Mouse (Mus musculus): ENCODE measurements at regions not wholly inside any gene's neighbourhood (a gene's known extent, or its start where the extent isn't known, plus 50 kb on each side); places are given as distances from the start of the nearest gene placed in this dataset.

DNA sequence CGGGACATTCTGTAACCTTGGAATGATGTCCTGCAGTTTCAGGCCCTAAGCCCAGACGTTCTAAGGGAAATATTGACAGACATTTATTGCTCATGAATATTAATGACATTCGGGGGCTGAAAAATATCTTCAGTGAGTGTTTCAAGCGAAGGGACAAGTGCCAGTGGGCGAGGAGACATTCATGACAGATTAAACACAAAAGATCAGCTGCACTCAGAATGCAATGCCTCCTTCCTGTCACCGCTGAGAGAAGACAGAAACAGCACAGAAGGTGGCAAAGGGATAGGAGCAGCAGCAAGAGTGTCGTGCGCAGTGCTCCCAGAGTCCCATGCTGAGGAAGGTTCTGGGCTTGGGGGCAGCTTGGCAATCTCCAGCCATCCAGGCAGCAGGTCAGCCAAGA is 85.1 kb upstream of the Otos start:
- DNase-seq = no peak
- intact Hi-C loops (cut with DNase I) = no loop called here

DNA sequence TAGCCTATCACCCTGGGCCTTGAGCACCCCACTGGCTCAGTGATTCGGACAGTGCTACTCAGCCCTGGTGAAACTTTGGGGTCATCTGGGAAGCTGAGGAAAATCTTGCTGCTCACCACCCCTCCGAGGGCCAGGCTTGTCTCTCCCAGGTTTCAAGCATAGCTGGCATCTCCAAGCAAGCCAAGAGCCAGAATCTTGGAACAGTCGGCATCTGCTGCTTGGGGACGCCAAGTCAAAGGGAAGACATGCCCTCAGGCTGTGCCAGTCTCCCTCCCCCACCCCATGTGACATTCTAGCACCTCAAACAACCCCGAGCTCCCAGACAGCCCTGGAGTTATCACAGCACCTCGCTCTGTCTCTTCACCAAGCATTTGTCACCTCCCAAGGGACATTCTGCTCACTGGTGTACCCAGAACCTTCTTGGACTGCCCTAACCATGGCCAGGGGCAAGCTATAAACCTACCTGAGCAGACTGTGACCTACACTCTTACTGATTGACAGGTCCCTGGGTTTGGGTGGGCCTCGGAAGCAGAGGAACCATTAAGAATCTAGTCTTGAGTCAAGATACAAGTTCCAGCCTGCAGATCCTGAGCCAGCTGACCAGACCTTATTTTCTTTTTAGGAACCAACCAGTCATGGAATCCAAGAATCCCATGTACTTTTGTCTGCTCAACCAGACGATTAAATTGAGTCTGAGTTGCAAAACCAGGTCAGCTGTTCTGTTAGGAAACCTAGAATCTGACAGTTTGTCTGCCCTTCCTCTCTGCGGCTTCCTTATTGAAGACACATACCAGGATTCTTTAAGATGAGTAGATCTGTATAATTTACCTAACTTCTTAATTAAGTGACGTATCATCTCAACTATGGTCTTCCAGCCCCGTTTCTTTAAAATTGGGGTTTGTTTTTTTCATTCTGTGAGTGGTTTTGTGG is 83.0 kb upstream of the Otos start:
- no peak for DNase-seq
- intact Hi-C loops (cut with DNase I) = no loop called here

DNA sequence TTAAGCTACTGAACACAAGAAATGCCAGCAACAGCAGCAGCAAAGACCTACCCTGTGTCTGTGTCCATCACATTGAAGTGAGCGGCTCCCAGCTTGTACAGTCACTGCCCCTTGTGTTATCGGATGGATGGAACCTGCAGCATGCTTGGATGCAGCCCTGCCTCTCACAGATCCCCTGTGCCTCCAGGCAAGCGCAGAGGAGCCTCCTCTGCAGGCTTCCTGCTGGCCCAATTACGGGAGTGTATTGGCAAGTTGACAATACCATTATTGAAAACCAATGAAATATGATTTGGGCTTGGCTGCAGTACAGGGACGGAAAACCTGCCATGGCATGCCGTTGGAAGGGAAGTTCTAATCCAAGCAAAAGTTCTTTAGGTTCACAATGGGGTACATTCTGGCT is 81.9 kb upstream of the Otos start:
- intact Hi-C loops (cut with DNase I) = no loop called here

DNA sequence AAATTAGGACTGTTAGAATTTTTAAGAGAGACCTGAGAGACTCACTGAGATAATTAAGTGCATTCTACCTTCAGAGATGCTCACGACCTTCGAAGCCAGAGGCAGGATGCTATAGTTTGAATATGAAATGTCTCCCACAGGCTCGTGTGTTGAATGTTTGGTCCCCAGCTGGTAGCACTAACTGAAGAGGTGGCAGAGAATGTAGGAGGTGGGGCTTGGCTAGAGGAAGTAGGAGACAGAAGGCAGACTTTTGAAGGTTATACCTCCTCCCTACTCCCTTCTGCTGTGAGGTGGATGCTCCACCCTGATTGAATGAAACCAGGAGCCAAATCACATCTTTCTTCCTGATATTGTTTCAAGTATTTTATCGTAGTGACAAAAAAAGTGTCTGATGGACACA is 79.3 kb upstream of the Otos start:
- no peak for DNase-seq
- intact Hi-C loops (cut with DNase I) = no loop called here

More for the DNA sequence above, 81.9 kb upstream of the Otos start:
- no peak for DNase-seq

DNA sequence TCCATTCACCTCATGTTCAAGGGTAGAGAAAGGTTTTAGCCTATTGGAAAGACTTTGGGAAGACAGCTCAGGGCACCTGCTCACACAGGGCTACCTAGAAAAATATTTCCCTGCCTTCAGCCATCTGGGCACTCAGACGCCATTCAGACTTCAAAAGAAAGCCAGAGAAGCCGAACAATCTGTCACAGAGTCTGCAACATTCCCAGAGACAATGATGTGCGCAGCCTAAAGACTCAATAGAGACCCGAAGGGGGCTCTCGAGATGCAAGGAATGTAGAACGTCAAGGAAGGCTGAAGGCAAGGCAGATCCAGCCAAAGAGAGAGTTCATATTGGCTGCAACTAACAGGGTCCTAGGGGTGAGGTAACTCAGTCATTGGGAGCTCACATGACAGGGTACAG is 78.7 kb upstream of the Otos start:
- intact Hi-C loops (cut with DNase I) = no loop called here
- DNase-seq = no peak

DNA sequence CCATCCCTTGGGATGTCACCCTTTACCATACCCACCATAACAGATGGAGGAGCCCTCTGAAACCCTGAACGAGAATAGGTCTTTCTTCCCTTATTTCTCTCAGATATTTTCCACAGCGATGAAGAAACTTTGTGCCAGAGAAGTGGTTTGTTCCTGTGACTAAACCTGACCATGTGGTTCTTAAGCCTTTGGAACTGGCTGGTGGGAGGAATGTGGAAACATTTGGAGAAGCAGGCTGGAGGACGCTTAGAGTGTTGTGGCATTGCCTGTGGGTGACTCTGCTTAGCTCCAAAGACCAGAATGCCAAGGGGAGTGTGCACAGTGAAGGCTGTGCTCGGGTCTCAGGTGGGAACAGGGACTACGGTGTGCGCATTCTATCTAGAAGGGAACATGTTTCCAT is 77.7 kb upstream of the Otos start:
- DNase-seq = no peak
- intact Hi-C loops (cut with DNase I) = no loop called here

DNA sequence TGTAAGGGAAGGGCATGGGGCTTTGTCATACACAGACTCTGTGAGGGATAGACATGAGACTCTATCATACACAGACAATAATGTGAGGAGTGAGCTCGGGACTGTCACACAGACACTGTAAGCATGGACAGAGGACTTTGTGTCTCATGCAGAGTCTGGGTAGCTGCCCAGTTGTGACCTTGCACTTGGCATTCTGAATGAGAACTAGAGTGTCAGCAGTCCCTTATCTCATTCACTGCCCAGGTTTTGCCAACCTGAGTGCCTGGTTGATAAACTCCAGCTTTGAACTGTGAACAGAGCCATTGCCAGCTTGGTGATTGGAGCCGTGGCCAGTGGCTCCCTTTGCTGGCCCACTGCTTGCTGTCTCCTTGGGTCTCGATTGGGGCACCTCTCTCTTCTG is 75.5 kb upstream of the Otos start:
- DNase-seq = peak; percentile 68 to 80

DNA sequence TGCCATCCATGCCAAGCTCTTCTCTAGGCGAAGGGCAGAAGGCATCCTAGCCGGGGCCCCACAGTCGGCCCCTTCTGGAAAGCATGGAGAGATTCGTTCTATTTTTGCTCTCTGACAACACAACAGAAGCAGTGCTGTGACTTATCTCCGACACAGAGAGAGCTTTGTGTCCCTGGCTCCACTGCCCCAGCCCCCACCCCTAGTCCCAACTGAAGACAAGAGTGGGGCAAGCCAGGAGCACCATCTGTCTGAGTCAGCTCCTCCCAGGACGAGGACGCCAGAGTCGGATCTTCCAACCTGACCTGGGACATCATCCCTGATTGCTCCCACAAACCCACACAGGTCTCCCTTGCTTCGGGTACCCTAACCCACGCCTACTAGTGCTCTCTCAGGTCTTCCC is 71.9 kb upstream of the Otos start:
- peak; percentile 47 to 51 for DNase-seq
- intact Hi-C loops (cut with DNase I) = no loop called here

More for the DNA sequence above, 75.5 kb upstream of the Otos start:
- intact Hi-C loops (cut with DNase I) = no loop called here

DNA sequence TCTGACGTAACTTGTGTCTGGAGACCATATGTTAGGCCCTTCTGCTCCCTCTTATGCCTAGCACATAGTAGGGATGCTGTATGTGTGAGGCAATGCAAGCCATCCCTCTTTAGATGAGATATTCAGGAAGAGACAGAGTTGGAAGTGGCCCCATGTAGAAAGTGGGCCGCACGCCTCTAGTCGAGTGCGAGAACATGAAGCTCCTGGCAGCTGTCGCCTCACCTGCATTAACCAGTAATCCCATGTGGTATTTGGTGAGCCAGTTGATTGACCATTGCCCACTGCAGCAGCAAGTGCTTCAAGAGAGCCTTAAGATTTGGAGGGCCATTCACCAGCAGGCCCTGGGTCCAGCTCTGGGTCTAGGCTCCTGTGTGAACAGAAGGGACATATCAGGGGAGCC is 71.2 kb upstream of the Otos start:
- intact Hi-C loops (cut with DNase I) = no loop called here
- no peak for DNase-seq

DNA sequence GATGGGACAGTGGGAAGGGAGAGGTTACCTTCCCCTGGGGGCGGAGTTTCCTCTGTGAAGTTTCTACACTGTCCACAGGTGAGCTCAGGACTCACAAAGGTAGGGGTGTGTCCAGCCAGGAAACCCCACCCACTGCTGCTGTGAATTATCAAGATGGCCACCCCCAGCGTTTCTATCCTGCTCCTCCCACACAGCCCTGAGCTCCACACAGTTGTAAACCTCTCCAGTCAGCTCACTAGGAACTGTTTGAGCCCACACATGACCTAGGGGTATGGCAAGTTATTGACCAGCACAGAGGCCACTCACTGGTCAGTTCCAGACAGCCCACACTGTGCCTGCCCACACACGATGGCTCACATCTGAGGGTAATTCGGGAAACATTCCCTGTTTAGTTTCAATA is 69.5 kb upstream of the Otos start:
- DNase-seq = no peak
- intact Hi-C loops (cut with DNase I) = no loop called here

DNA sequence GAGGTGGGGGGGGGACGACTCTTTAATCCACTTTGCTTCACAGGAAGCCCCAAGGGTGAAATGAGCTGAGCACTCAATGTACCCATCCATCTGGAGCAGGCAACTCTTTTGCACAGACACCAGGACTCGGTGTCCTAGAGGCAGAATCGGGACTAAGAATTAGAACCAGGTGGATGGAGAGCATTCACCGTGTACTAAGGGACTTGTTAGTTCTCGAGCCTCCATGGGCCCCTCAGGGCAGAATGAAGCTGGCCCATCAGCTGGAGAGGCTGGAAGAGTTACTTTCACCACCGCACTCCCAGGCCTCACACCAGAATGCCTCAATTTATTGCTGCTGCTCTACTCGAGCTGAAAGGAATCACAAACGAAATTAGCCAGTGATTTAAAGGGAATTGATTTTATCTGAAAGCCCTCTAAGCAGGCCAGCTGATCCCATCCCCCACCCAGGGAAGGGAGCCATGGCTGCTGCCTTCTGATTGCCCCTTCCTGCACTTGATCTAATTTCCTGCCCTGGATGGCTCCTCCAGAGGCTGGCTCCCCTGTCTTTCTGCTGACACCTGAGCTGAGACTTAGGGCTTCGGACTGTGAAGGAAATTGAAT is 66.2 kb upstream of the Otos start:
- DNase-seq = no peak
- intact Hi-C loops (cut with DNase I) = no loop called here

DNA sequence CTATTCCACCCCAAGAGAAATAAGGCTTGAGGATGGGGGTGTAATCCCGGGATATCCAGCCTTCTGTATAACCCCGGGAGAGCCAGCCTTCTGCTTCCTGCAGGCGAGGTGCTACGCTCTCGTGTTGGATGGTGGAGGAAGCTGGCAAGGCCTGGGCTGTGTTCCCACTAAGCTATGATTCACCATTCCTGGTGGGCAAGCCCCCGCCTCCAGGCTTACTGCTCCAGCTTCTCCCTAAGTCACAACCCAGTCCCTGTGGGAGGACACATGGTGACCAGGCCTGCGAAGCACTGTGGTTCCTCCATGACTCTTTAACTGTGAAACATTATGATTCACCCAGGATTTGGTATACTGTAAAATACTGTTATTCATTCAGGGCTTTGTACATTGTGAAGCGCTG is 63.7 kb upstream of the Otos start:
- intact Hi-C loops (cut with DNase I) = no loop called here

DNA sequence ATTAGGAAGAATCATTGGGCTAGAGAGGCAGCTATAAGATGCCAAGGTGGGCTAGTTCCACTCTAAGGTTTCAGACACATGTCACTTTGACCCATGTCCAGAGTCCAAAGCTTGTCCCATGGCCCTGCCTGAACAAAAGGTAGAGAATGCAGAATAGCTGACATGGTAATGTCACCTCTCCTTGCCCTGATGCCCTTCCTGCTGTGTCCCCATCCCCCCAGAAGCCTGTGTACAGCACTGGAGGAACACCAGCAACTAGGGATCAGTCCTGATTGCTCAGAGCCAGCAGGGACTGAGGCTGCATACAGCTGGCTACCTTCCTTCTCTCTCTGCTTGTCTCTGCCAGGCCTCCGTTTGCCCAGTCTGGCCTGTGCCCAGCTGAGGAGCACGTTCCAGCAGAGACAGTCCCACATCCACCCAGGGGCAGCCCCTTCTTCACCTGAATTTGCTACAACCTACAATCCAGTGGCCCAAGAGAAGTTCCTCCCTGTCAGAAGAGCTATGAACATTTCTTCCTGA is 61.7 kb upstream of the Otos start:
- intact Hi-C loops (cut with DNase I) = no loop called here
- DNase-seq = no peak

More for the DNA sequence above, 63.7 kb upstream of the Otos start:
- DNase-seq = no peak

DNA sequence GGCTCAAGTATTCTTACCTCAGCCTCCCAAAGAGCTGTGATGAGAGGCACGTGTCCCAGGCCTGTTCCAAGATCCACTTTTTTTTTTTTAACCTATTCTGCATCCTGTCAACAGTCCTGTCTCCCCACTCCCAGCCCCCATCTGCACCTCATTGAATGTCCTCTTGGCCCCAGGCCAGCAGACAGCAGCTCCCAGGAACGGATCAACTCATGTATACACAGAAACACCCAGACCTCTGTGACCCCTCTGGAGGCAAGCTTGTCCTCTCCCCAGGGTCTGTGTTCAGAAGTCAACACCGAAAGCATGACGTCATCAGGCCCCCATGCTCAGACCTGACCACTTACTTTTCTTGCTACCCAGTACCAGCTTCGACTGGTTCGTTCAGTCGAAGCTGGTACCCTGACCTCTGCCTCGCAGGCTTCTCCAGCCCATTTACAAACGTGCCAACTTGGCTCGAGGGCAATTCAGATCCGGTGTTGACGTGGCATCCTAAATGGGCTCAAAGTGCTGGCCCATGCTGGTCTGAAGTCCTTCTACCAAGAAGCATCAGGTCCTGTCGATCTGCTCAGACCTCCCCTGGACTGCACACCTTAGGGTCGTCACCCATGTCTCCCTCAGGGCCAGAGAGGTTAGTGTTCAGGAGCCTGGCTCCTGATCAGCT is 60.7 kb upstream of the Otos start:
- intact Hi-C loops (cut with DNase I) = no loop called here
- DNase-seq = no peak

DNA sequence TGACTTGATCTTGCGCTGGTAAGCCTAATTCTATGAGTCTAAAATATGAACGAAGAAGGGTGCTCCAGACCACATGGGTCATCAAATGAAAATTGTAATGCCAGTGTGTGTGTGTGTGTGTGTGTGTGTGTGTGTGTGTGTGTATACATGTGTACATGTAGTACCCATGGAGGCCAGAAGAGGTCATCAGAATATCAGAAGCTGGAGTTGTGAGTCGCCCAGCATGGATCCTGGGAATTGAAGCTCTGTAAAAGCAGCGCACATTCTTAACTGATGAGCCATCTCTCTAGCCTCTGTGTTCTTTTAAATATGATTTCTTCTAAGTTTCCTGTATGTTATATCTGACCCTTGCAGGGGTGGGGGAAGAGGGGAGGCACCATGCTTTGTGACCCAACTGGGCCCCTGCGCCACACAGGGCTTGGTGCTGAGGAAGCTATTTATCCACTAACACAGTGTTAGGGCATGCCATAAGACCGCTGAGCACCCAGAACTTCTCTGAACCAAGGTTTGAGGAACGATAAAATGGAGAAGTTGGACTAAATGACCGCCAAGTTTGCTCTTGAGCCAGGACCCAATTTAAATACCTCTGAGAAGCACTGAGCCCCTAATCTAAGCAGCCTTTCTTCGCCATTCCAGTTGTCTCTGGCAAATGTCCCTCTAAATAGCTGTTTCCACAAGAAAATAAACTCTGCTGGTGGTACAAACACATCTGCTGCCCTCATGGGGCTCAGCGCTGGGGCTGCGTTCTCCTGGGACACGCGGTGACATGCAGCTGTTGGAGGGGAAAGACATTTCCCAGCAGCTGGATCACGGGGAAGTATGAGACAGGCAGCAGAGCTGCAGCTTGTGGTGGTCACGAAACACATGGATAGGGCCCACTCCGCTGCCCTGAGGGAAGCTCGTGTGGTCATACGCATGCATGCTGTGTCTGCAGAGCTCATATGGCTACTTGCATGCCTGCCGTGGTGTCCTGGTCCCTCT is 59.6 kb upstream of the Otos start:
- intact Hi-C loops (cut with DNase I) = no loop called here
- no peak for DNase-seq

DNA sequence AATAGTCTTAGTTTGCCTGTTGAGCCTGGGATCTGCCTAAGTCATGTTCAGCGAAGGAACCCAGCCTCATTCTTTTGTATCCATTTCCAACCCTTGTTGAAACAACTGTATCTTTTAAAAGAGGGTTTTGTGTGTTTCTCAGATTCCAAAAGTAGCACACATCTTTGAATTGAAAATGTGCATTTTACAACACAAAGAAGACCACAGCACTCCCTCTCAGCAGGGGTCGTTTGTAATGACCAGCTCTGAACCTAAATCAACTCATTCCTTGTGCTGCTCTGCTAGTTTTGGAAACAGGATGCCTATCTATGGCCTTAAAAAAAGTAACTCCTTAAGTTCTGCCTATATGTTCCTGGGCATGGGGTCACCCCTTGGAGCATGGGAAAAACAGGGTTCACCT is 58.8 kb upstream of the Otos start:
- DNase-seq = no peak
- intact Hi-C loops (cut with DNase I) = no loop called here

DNA sequence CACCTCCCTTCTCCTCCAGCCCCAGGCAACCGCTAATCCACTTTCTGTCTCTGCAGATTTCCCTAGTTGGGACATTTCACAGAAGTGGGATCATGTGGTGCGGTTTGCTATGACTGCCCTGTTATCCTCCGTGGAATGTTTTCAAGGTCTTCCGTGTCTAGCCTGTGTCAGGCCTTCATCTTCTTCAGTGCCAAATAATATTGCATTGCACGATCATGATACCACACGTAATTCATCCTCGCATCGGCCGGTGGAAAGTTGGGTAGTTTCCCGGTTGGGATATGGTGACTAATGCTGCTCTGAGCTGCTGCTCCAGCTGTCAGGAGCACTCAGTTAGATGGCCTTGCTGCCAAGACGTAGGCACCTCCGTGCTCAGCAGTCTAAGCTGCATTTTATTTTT is 55.3 kb upstream of the Otos start:
- intact Hi-C loops (cut with DNase I) = loop anchor here (5.0 kb wide), 1 partner anchor 68 kb away; no protein-coding TSS in a partner anchor

DNA sequence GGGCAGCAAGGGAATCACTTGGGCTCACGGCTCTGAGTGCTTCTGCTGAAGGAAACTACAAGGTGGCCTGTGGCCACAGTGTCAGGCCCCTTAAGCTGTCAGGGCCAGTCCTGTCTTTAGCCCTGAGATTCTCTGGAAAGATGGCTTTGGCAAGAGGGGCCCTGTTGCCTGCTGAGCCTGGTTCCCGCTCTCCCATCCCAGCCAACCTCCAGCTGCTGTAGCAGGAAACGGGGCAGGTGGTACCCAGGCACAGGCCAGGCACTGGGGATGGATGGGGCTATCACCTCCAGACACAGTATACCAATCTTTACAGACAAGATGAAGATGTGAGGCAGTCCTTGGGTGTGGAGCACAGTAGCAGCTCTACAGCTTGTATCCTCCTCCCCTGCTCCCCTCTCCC is 54.6 kb upstream of the Otos start:
- no peak for DNase-seq
- intact Hi-C loops (cut with DNase I) = loop anchor here (5.0 kb wide), 1 partner anchor 69 kb away; no protein-coding TSS in a partner anchor

More for the DNA sequence above, 55.3 kb upstream of the Otos start:
- DNase-seq = no peak

DNA sequence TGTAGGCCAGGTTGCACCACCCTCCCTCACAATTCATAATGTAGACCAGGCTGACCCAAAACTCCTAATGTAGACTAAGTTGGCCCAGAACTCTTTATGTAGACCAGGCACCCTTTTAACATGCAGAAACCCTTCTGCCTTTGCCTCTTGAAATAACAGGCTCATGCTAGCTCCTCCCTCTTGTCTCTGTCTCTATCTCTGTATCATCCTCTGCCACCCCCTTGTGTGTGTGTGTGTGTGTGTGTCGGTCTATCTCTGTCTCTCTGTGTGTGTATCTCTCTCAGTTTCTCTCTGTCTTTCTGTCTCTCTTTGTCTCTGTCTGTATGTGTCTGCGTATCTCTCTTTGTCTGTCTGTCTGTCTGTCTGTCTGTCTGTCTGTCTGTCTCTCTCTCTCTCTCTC is 51.5 kb upstream of the Otos start:
- intact Hi-C loops (cut with DNase I) = loop anchor here (5.0 kb wide), 1 partner anchor 72 kb away; no protein-coding TSS in a partner anchor
- no peak for DNase-seq

DNA sequence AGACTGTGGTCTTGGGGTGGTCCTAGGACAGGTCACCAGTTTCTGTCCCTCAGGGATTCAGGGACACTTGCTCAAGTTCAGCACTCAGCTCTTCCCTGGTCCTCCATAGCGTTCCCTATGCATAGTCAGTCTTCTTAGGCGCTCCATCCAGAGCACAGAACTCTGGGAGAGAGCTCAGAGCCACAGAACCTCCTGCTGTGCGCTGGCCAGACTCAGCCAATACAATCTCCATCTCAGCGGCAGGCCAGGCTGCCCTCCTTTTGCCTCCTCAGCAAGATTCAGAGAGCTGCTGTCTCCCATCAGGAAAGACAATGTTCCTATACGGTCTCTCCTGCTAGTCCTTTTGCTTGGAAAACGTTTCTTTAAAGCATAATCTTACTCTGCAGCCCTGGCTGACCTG is 51.1 kb upstream of the Otos start:
- intact Hi-C loops (cut with DNase I) = loop anchor here (5.0 kb wide), 2 partner anchors 73 to 198 kb away; no protein-coding TSS in a partner anchor
- no peak for DNase-seq
